Mouse (Mus musculus): ENCODE measurements at regions not wholly inside any gene's neighbourhood (a gene's known extent, or its start where the extent isn't known, plus 50 kb on each side); places are given as distances from the start of the nearest gene placed in this dataset.

- TF ChIP-seq POLR2A (IDR thresholded peaks at IDR 0.05; ENCODE audit: extremely low read depth, insufficient read depth, low read length) (no peak), CTCF (IDR thresholded peaks at IDR 0.05; ENCODE audit: low read depth, low read length) (no peak)
These were observed 526.9 kb downstream of the 1700017N19Rik start for GRCm38 (mm10) chr10:101117158-101117557.

DNA sequence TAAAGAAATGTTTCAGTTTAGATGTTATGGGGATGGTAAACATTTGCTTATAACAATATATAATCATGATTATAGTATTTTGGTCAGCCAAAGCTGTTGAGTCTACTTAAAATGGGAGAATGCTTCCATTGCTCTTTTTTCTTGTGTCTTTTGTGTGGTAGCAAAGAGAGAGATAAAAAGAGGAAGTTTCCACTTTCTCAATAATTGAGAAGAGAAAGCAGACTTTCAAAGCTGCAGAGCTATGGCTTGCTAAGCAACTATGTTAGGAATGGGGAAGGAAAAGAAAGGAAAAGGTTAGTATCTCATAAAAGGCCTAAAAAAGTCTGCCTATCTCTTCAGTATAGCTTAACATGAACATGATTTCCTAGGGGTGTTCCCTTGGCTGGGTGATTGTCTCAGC is 529.9 kb downstream of the 1700017N19Rik start:
- no peaks in the 10 kb centered on the region for H3K36me3 ChIP-seq (ENCODE audit: control insufficient read depth, insufficient read depth, low read length)
- no peak overlapping the region for H3K27ac ChIP-seq (replicated peaks; ENCODE audit: insufficient read depth, low read depth, low read length)
- H3K79me2 ChIP-seq (ENCODE audit: control insufficient read depth, insufficient read depth, low read length) = no peaks in the 10 kb centered on the region
- TF ChIP-seq CTCF (IDR thresholded peaks at IDR 0.05; ENCODE audit: low read depth, low read length) (no peak), POLR2A (IDR thresholded peaks at IDR 0.05; ENCODE audit: extremely low read depth, insufficient read depth, low read length) (no peak)
- DNase-seq (ENCODE audit: extremely low read depth, low read depth, low spot score) = no peak
- H3K9ac ChIP-seq (ENCODE audit: low read depth, low read length) = no peak overlapping the region
- no peak overlapping the region for H3K4me3 ChIP-seq (ENCODE audit: insufficient read depth, low read depth, low read length)
- no peaks in the 10 kb centered on the region for H3K27me3 ChIP-seq (ENCODE audit: control insufficient read depth, insufficient read depth, low read length)
- H3K4me1 ChIP-seq (ENCODE audit: control insufficient read depth, insufficient read depth, low read length) = no peaks in the 10 kb centered on the region

More at GRCm38 (mm10) chr10:101117158-101117557, 526.9 kb downstream of the 1700017N19Rik start:
- H3K36me3 ChIP-seq (ENCODE audit: control insufficient read depth, insufficient read depth, low read length) = no peaks in the 10 kb centered on the region
- no peak for DNase-seq (ENCODE audit: extremely low read depth, low read depth, low spot score)
- H3K27ac ChIP-seq (replicated peaks; ENCODE audit: insufficient read depth, low read depth, low read length) = no peak overlapping the region
- H3K4me1 ChIP-seq (ENCODE audit: control insufficient read depth, insufficient read depth, low read length) = no peaks in the 10 kb centered on the region
- no peak overlapping the region for H3K4me3 ChIP-seq (ENCODE audit: insufficient read depth, low read depth, low read length)
- no peak overlapping the region for H3K9ac ChIP-seq (ENCODE audit: low read depth, low read length)
- no peaks in the 10 kb centered on the region for H3K27me3 ChIP-seq (ENCODE audit: control insufficient read depth, insufficient read depth, low read length)
- H3K79me2 ChIP-seq (ENCODE audit: control insufficient read depth, insufficient read depth, low read length) = no peaks in the 10 kb centered on the region

DNA sequence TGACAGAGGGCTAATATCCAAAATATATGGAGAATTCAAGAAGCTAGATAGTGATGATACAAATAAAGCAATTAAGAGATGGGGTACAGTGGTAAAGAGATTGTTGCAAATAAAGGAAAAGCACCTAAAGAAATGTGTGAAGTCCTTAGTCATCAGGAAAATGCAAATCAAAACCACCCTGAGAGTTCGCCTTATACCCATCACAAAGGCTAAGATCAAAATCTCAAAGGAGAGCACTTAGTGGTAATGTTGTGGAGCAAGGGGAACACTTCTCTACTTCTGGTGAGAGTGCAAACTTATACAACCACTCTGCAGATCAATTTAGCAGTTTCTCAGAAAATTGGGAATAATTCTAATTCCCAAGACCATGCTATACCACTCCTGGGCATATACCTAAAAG is 514.2 kb upstream of the Mgat4c start:
- Histone ChIP-seq H3K27me3 (ENCODE audit: control insufficient read depth, insufficient read depth, low read length) (no peaks in the 10 kb centered on the region), H3K79me2 (ENCODE audit: control insufficient read depth, insufficient read depth, low read length) (no peaks in the 10 kb centered on the region), H3K27ac (replicated peaks; ENCODE audit: insufficient read depth, low read depth, low read length) (no peak overlapping the region), H3K36me3 (ENCODE audit: control insufficient read depth, insufficient read depth, low read length) (no peaks in the 10 kb centered on the region), H3K4me3 (ENCODE audit: insufficient read depth, low read depth, low read length) (no peak overlapping the region), H3K4me1 (ENCODE audit: control insufficient read depth, insufficient read depth, low read length) (no peaks in the 10 kb centered on the region), H3K9ac (ENCODE audit: low read depth, low read length) (no peak overlapping the region)
- 79% methylated on average over 1 of the region's 1 CpGs for WGBS
- DNase-seq (ENCODE audit: extremely low read depth, low read depth, low spot score) = no peak
- TF ChIP-seq CTCF (IDR thresholded peaks at IDR 0.05; ENCODE audit: low read depth, low read length) (no peak), POLR2A (IDR thresholded peaks at IDR 0.05; ENCODE audit: extremely low read depth, insufficient read depth, low read length) (no peak)

- WGBS = 88% methylated on average over 6 of the region's 6 CpGs
- no peak overlapping the region for H3K9ac ChIP-seq (ENCODE audit: low read depth, low read length)
- no peak for TF ChIP-seq POLR2A (IDR thresholded peaks at IDR 0.05; ENCODE audit: extremely low read depth, insufficient read depth, low read length)
- TF ChIP-seq CTCF (IDR thresholded peaks at IDR 0.05; ENCODE audit: low read depth, low read length) = no peak
- no peak overlapping the region for H3K27ac ChIP-seq (replicated peaks; ENCODE audit: insufficient read depth, low read depth, low read length)
- H3K79me2 ChIP-seq (ENCODE audit: control insufficient read depth, insufficient read depth, low read length) = no peaks in the 10 kb centered on the region
- no peaks in the 10 kb centered on the region for H3K4me1 ChIP-seq (ENCODE audit: control insufficient read depth, insufficient read depth, low read length)
- H3K27me3 ChIP-seq (ENCODE audit: control insufficient read depth, insufficient read depth, low read length) = no peaks in the 10 kb centered on the region
- H3K36me3 ChIP-seq (ENCODE audit: control insufficient read depth, insufficient read depth, low read length) = no peaks in the 10 kb centered on the region
- DNase-seq (ENCODE audit: extremely low read depth, low read depth, low spot score) = no peak
- no peak overlapping the region for H3K4me3 ChIP-seq (ENCODE audit: insufficient read depth, low read depth, low read length)
These were observed 509.5 kb upstream of the Mgat4c start for GRCm38 (mm10) chr10:101171826-101172225.

DNA sequence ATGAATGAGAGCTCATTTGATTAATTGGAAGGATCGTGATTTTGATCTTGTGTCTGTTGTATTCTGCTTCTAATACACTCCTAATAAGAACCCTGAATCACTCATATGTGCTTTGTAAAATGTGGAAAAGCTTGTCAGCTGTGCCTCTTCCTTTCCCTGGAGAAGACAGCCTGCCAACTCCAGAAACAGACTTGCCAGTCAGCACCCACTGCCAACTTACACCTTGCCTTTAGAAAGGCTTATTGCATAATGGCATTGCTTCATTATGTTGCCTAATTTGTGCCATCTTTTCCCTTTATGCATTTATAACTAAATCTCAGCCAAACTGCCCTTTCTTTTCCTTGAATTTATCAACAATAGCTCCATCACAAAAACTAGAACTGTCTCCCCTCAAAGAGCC is 492.1 kb upstream of the Mgat4c start:
- Histone ChIP-seq H3K4me3 (ENCODE audit: insufficient read depth, low read depth, low read length) (no peak overlapping the region), H3K36me3 (ENCODE audit: control insufficient read depth, insufficient read depth, low read length) (no peaks in the 10 kb centered on the region), H3K27ac (replicated peaks; ENCODE audit: insufficient read depth, low read depth, low read length) (no peak overlapping the region), H3K79me2 (ENCODE audit: control insufficient read depth, insufficient read depth, low read length) (no peaks in the 10 kb centered on the region), H3K27me3 (ENCODE audit: control insufficient read depth, insufficient read depth, low read length) (no peaks in the 10 kb centered on the region), H3K4me1 (ENCODE audit: control insufficient read depth, insufficient read depth, low read length) (no peaks in the 10 kb centered on the region), H3K9ac (ENCODE audit: low read depth, low read length) (no peak overlapping the region)
- TF ChIP-seq POLR2A (IDR thresholded peaks at IDR 0.05; ENCODE audit: extremely low read depth, insufficient read depth, low read length) (no peak), CTCF (IDR thresholded peaks at IDR 0.05; ENCODE audit: low read depth, low read length) (no peak)
- 80% methylated on average over 1 of the region's 1 CpGs for WGBS
- peak; percentile 47 for DNase-seq (ENCODE audit: extremely low read depth, low read depth, low spot score)

Data from liver, adult 2 months (tissue).